Mouse (Mus musculus) layer of hippocampus, postnatal 25 days (tissue): ENCODE data around the gene Gm28778. TPM values are rescaled to one million over a fixed set of nuclear protein-coding genes. Genes with fewer than 3 reads are reported as not detected.
"Not testable (repeated sequence)": the region's sequence is repeated elsewhere in the genome, so short reads cannot be mapped to it uniquely, and the experiment has no call there.

Experiments
- DNase-seq, 2 experiments: peaks; one replicate each; pipeline ENCODE4 v3.0.0; 2022; ENCODE audit warnings: mixed read lengths in 2 of 2, low spot score in 1 of 2; ENCODE audit errors: extremely low spot score in 1 of 2
- total RNA-seq, 2 experiments: library from RNA; stranded (reverse); gene quantifications; 2 replicates each; pipeline ENCODE4 v1.2.3; 2021

Gm28778 gene
- not detected for total RNA-seq

DNA sequence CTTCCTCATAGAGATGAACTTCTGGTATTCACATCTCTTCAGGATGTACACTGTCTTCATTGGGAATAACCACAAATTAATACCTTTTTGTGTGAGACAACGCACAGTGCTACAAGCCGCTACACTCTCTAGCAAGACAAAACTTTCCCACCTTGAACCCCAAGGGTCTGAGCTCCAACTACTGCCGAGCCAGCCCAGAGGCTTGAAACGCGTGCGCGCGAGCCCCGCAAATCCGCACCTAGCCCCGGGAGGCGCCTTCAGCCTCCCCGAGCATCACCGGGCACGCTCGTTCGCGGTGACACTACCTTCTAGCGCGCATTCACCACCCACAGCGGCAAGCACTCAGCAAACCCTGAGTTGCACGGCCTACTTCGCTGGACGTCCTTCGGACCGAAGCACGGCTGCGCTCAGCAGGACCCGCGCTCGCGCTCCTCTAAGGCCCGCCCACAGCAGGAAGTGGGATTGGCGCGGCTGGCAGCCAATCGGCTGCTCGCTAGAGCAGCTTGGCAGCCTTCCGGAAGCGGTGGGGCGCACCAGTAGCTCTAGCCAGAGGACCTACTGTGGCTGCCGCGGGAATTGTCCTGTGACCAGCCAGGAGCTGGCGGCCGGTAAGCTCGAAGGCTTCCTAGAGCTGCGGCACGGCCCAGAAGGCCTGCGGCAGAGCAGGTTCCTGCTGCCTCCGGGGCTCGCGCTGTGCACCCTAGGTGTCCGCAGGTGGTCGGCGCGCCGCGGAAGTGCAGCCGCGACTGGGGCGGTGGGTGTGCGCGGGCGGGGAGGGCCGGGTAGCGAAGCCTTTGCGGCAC, at the start of gene Gm28778, which contains the start of the genes Pms1 and Ormdl1:
Gm28778 (plus strand) TSS at position 531 of the 803 bp plus-strand sequence.
Pms1 (minus strand) TSS at position 438 of the 803 bp plus-strand sequence.
Ormdl1 (plus strand) TSS at position 515 of the 803 bp plus-strand sequence.
- DNase-seq = peak; percentile 93 to 95

DNA sequence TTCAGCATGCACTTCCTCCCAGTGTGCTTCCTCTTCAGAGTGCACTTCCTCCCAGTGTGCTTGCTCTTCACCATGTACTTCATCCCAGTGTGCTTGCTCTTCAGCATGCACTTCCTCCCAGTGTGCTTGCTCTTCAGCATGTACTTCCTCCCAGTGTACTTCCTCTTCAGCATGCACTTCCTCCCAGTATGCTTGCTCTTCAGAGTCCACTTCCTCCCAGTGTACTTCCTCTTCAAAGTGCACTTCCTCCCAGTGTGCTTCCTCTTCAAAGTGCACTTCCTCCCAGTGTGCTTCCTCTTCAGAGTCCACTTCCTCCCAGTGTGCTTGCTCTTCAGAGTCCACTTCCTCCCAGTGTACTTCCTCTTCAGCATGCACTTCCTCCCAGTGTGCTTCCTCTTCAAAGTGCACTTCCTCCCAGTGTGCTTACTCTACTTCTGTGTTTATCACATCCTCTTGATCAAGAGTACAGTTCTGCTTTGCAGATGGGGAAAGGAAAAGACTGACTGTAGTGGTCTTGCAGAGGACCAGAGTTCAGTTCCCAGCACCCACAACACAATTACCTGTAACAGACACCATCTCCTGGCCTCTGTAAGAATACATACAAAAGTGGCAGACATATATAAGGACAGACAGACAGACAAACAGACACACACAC, 31.8 kb upstream of the Gm28778 start:
- not testable (repeated sequence) for DNase-seq

DNA sequence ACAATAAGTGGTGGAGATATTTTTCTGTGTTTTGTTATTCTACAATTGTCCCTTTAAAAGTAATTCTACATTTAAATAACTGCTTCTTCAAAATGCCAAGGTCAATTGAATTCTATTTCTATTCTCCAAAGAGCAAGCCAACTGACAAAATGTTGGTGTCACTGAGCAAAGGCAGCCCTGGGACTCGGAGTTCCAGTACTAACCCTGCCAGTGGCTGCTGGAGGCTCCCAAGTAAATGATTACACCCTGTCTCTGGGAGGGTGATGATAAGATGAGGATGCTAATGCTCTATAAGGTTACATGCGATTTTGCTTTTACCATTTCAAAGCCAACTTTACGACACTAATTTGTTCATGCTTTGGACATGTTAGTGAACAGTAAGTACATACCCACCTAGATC, 27.0 kb upstream of the Gm28778 start:
- DNase-seq = no peak

- peak; percentile 9 to 49 for DNase-seq
Observed at GRCm38 (mm10) chr1:53272646-53273045, 24.3 kb upstream of the Gm28778 start.

GRCm38 (mm10) chr1:53291197-53291596, 5.7 kb upstream of the Gm28778 start:
- no peak for DNase-seq

- DNase-seq = no peak
Observed at GRCm38 (mm10) chr1:53300506-53300905, 3.6 kb downstream of the Gm28778 start.

DNA sequence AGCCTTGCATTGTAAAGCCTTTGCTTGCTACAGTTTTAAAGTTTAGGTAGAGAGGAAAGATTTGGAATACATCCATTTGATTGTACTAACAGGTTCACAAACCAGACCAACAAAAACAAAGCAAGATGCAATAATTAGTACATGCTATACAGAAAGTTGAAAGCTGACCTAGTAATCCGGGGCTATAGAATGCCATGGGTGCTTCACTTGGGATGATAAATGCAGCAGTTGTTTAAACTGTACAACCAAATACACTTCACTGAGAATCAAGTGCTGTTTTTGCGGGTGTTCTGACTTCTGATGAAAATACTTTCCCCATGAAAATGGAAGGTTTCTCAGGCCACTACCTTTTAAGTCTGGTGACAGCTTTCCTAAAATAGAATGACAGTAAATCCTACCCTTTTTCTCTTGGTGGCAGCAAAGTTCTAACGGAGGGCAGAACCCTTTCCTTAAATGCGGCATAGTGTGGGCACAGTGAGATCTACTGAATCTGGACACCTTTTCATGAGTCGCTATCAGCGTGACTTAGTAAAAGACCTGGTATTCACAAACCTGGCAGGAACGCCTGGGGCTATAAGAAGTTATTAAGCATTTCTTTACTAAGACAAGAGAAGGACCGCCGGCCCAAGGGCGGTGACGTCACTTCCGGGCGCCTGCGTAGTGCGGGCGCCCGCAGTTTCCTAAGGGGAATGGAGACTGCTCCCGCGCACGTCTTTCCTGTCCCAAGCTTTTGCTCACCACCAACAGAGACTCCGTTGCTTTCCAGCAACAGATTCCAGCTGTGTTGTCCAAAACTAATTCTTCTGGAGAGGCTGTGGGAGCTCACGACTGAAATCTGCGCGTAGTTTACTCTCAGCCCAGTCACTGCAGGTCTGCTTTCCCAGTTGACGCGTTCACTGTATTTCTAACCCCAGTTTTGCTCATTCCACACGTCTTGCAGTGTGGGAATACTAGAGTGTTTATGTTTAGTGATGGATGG, 16.4 kb downstream of the Gm28778 start, which contains the start of gene Osgepl1:
Osgepl1 (plus strand) TSS at position 636 of the 979 bp plus-strand sequence.
- peak; percentile 69 to 81 for DNase-seq

DNA sequence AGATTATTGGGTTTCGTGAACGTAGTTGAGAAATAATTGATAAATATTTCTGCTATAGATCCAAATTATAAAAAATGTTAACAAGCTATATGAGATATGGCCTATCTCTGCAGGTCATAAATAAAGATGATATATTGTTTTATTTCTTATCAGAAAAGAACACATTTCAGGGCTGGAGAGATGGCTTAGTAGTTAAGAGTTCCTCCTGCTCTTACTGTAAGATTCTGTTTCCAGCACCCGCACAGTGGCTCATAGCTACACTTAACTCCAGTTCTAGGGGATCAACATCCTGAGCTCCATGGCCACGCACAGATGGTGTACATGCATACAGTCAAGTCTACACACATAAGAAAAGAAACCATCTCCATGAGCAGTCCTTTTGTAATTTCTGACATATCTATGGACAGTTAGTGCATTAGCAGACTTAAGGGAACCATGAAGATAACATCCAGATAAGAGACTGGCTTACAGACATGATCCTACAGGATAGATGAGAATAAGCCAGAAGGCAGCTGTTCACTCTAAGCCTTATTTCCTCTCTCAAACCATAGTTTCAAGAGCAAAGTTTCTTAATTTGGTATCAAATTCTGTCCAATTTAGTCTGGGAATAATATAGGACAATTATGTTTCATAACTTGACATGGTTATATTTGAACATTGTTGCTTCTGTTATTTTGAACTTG, 24.9 kb downstream of the Gm28778 start:
- no peak for DNase-seq

- no peak for DNase-seq
Observed at GRCm38 (mm10) chr1:53323254-53323653, 26.3 kb downstream of the Gm28778 start.

GRCm38 (mm10) chr1:53324277-53324676, 27.4 kb downstream of the Gm28778 start:
- DNase-seq = no peak

- no peak for DNase-seq
Observed at GRCm38 (mm10) chr1:53324827-53325494, 28.1 kb downstream of the Gm28778 start.

- not testable (repeated sequence) for DNase-seq
Observed at GRCm38 (mm10) chr1:53333527-53333926, 36.6 kb downstream of the Gm28778 start.

DNA sequence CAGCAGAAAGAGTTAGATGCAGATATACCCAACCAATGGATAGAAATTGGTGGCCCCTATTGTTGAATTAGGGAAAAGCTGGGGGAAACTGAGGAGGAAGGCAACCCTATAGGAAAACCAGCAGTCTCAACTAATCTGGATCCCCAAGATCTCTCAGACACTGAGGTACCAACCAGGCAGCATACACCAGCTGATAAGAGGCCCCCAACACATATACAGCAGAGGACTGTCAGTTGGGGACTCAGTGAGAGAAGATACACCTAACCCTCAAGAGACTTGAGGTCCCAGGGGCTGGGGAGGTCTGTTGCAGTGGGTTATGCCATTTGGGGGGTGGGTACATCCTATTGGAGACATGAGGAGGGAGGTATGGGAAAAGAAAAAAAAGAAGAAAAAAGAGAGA, 38.6 kb downstream of the Gm28778 start:
- no peak for DNase-seq

- DNase-seq = not testable (repeated sequence)
Observed at GRCm38 (mm10) chr1:53337403-53337802, 40.5 kb downstream of the Gm28778 start.

- no peak for DNase-seq
Observed at GRCm38 (mm10) chr1:53341071-53341470, 44.2 kb downstream of the Gm28778 start.

DNA sequence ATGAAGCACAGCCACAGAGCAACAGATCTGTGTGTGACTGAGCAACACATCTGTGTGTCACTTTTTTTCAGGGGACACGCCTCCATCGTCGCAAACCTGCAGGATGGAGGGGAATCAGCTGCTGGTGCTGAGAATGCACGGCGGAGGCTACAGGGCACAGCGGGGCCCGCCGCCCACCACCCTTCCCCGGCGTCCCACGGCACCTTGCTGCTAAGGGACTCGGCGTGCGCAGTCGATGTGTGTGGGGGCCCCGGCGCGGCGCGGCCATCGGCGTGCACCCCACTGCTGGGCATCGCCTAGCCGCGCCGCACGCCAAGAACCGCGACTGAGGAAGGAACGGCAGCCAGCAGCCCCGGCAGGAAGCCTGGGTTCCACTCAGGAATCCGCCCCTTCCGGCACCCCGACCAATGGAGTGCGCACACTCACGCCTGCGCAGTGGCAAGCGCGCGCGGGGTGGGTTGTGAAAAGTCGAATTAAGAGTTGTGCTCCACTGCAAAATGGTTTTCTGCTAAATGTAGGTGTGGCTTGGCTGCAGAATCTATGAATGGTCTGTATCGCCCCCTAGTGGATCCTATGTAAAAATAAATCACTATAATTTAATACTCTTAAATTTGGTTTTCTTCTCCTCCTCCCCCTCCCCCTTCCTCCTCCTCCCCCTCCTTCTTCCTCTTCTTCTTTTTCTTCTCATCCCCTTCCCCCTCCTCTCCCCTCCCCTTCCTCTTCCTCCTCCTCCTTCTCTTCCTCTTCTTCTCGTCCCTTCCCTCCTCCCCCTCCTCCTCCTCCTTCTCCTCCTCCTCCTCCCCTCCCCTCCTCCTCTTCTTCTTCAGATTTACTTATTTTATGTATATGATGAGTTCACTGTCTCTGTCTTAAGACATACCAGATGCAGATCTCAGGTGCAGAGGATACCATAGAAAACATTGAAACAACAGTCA, 55.7 kb downstream of the Gm28778 start, which contains the start of the genes Asdurf, Gm28551 and Asnsd1:
Asdurf (minus strand) TSS at position 293 of the 935 bp plus-strand sequence.
Gm28551 (minus strand) TSS at position 341 of the 935 bp plus-strand sequence.
Asnsd1 (minus strand) TSS at position 426 of the 935 bp plus-strand sequence.
- DNase-seq = peak; percentile 91 to 95

GRCm38 (mm10) chr1:53358988-53359387, 62.1 kb downstream of the Gm28778 start:
- no peak for DNase-seq
